Mouse (Mus musculus) liver, embryonic 15.5 days (tissue): ENCODE data around the gene Epb41l4b. TPM values are rescaled to one million over a fixed set of nuclear protein-coding genes. Genes with fewer than 3 reads are reported as not detected.

Source experiments
- ATAC-seq: fragments of 200-750 bp; cut with Nextera tagmentation; 2 replicates; pipeline ENCODE4 v1.8.0; 2017; ENCODE audit warnings: moderate number of reproducible peaks, mild to moderate bottlenecking, moderate library complexity; ENCODE audit not compliant: insufficient read depth
- H3K27ac ChIP-seq: fragments of 300-500 bp; sonication (generic); replicated peaks from 2 replicates; pipeline ENCODE4 v1.5.1; 2015; ENCODE audit warnings: mild to moderate bottlenecking, inconsistent platforms
- H3K27me3 ChIP-seq: fragments of 300-500 bp; sonication (generic); 2 replicates; pipeline ENCODE4 v1.6.1; 2015; ENCODE audit warnings: mild to moderate bottlenecking, inconsistent platforms
- H3K36me3 ChIP-seq: fragments of 300-500 bp; sonication (generic); replicated peaks from 2 replicates; pipeline ENCODE4 v1.6.1; 2015; ENCODE audit warnings: moderate library complexity, mild to moderate bottlenecking, inconsistent platforms
- H3K4me1 ChIP-seq: fragments of 300-500 bp; sonication (generic); replicated peaks from 2 replicates; pipeline ENCODE4 v1.6.1; 2015; ENCODE audit warnings: inconsistent platforms
- H3K4me2 ChIP-seq: fragments of 300-500 bp; sonication (generic); 2 replicates; pipeline ENCODE4 v1.6.1; 2015; ENCODE audit warnings: moderate library complexity, mild to moderate bottlenecking, inconsistent platforms
- H3K4me3 ChIP-seq: fragments of 300-500 bp; sonication (generic); replicated peaks from 2 replicates; pipeline ENCODE4 v1.5.1; 2015; ENCODE audit warnings: mild to moderate bottlenecking, inconsistent platforms
- H3K9ac ChIP-seq: fragments of 300-500 bp; sonication (generic); 2 replicates; pipeline ENCODE4 v1.6.1; 2015; ENCODE audit warnings: moderate library complexity, mild to moderate bottlenecking, inconsistent platforms
- H3K9me3 ChIP-seq: fragments of 300-500 bp; sonication (generic); replicated peaks from 2 replicates; pipeline ENCODE4 v1.6.1; 2016; ENCODE audit warnings: inconsistent platforms
- WGBS: fragments of 180-500 bp; shearing (Covaris S2); methylation state at CpG from one replicate; pipeline ENCODE4 v1.1.7; 2015; ENCODE audit warnings: mixed read lengths; ENCODE audit not compliant: insufficient replicate concordance; 5-methylcytosine and 5-hydroxymethylcytosine counted together
- polyA plus RNA-seq: library from polyadenylated mRNA; unstranded; fragments of >200 nt; fragmentation: Nextera tagmentation; extraction: Ambion mirVana; gene quantifications from 2 replicates; pipeline ENCODE4 v1.2.1, GENCODE M21; 2015

Gene Epb41l4b
- polyA plus RNA-seq, 1 experiment from 2014 or later = 2.0 TPM

- H3K9me3 ChIP-seq = no peaks in the 10 kb centered on the region
- no peak overlapping the region for H3K4me2 ChIP-seq
- H3K9ac ChIP-seq = no peak overlapping the region
- no peaks in the 10 kb centered on the region for H3K27me3 ChIP-seq
- ATAC-seq = no peak
- H3K36me3 ChIP-seq = 0 out of 2 replicates have a peak, but pooled peaks cover 1% of the 10 kb centered on the region
- 63% methylated on average over 1 of the region's 1 CpGs for WGBS
- no peak overlapping the region for H3K27ac ChIP-seq
- H3K4me3 ChIP-seq = no peak overlapping the region
- H3K4me1 ChIP-seq = peaks cover 42% of the 10 kb centered on the region
These were observed 200.7 kb downstream of the Epb41l4b start for GRCm38 (mm10) chr4:56942567-56942966.

Other genes with a start within 250 kb of the Epb41l4b start
- 2.8 and 3.1 TPM in 2 replicates for gene Tmem245, start 196.0 kb downstream of the Epb41l4b start, polyA plus RNA-seq
- 0.05 and 0.07 TPM in 2 replicates for gene Frrs1l, start 153.0 kb downstream of the Epb41l4b start, polyA plus RNA-seq
- 0.52 and 0.66 TPM in 2 replicates for gene Ptpn3, start 158.4 kb upstream of the Epb41l4b start, polyA plus RNA-seq